Mouse (Mus musculus) activated CD4-positive, CD25-positive, alpha-beta regulatory T cell, adult 9 weeks (primary cell): ENCODE results near the gene Shroom1. TPM values are rescaled to one million over a fixed set of nuclear protein-coding genes. Genes with fewer than 3 reads are reported as not detected.

ENCODE experiments used
- polyA plus RNA-seq: library from polyadenylated mRNA; unstranded; fragments of 100-300 nt; shearing (Covaris generic); gene quantifications from one replicate; pipeline ENCODE4 v1.2.1, GENCODE M21; 2017

Gene Shroom1
- not detected for polyA plus RNA-seq

GRCm38 (mm10) chr11:53456474-53457371 is at the start of gene Shroom1, which contains the start of gene Gm10447:
Shroom1 (plus strand) TSS chr11:53457205.
Gm10447 (minus strand) TSS chr11:53457110.

GRCm38 (mm10) chr11:53423036-53423435 is 34.0 kb upstream of the Shroom1 start, which contains the start of gene Leap2:
Leap2 (minus strand) TSS chr11:53423170.

GRCm38 (mm10) chr11:53430670-53431346 is 26.2 kb upstream of the Shroom1 start, which contains the start of the genes Uqcrq and Gdf9:
Uqcrq (minus strand) TSS chr11:53430831.
Gdf9 (plus strand) TSS chr11:53431023.

GRCm38 (mm10) chr11:53469968-53470695 is 13.1 kb downstream of the Shroom1 start, which contains the start of gene Gm9837:
Gm9837 (minus strand) TSS chr11:53470479.

GRCm38 (mm10) chr11:53479783-53480301 is 22.8 kb downstream of the Shroom1 start, which contains the start of the genes Gm9945 and Sowaha:
Gm9945 (plus strand) TSS chr11:53480166.
Sowaha (minus strand) TSS chr11:53480274.

Other genes starting within 250 kb of the Shroom1 start
- gene Hspa4, start 156.7 kb upstream of the Shroom1 start, polyA plus RNA-seq = 29.0 TPM
- gene Zcchc10, start 132.5 kb upstream of the Shroom1 start, polyA plus RNA-seq = 33.8 TPM
- gene Aff4, start 106.4 kb upstream of the Shroom1 start, polyA plus RNA-seq = 15.5 TPM
- gene Leap2, start 34.0 kb upstream of the Shroom1 start, polyA plus RNA-seq = not detected
- gene Uqcrq, start 26.4 kb upstream of the Shroom1 start, polyA plus RNA-seq = 331 TPM
- 0.24 TPM for gene Gdf9, start 26.2 kb upstream of the Shroom1 start, polyA plus RNA-seq
- gene Gm10447, start 95 bp upstream of the Shroom1 start, polyA plus RNA-seq = not detected
- not detected for gene Gm9837, start 13.3 kb downstream of the Shroom1 start, polyA plus RNA-seq
- gene Gm9945, start 23.0 kb downstream of the Shroom1 start, polyA plus RNA-seq = not detected
- not detected for gene Sowaha, start 23.1 kb downstream of the Shroom1 start, polyA plus RNA-seq
- 1.0 TPM for gene Sept8, start 62.1 kb downstream of the Shroom1 start, polyA plus RNA-seq
- 14.3 TPM for gene Kif3a, start 110.2 kb downstream of the Shroom1 start, polyA plus RNA-seq
- gene Il4, start 161.5 kb downstream of the Shroom1 start, polyA plus RNA-seq = 4.7 TPM
- gene Il13, start 177.5 kb downstream of the Shroom1 start, polyA plus RNA-seq = not detected